Mouse (Mus musculus) liver, embryonic 16.5 days (tissue): ENCODE data around the gene Maml1. TPM values are rescaled to one million over a fixed set of nuclear protein-coding genes. Genes with fewer than 3 reads are reported as not detected.
A peak's percentile ranks its signal among the peaks of the same experiment; 100 is the strongest.

Experiments used
- ATAC-seq: fragments of 200-750 bp; cut with Nextera tagmentation; 2 replicates; pipeline ENCODE4 v1.8.0; 2017; ENCODE audit warnings: low read depth, mild to moderate bottlenecking, moderate number of reproducible peaks, moderate library complexity
- H3K27ac ChIP-seq: fragments of 300-500 bp; sonication (generic); 2 replicates; pipeline ENCODE4 v1.5.1; 2014; ENCODE audit warnings: mild to moderate bottlenecking, low read length
- H3K27me3 ChIP-seq: fragments of 300-500 bp; sonication (generic); 2 replicates; pipeline ENCODE4 v1.6.1; 2014; ENCODE audit warnings: low read depth, low read length, mixed read lengths; ENCODE audit not compliant: control insufficient read depth, insufficient read depth
- H3K36me3 ChIP-seq: fragments of 300-500 bp; sonication (generic); 2 replicates; pipeline ENCODE4 v1.6.1; 2014; ENCODE audit warnings: mild to moderate bottlenecking; ENCODE audit not compliant: control insufficient read depth, insufficient read depth
- H3K4me1 ChIP-seq: fragments of 300-500 bp; sonication (generic); 2 replicates; pipeline ENCODE4 v1.6.1; 2014; ENCODE audit warnings: low read depth, low read length, mixed read lengths; ENCODE audit not compliant: control insufficient read depth
- H3K4me2 ChIP-seq: fragments of 300-500 bp; sonication (generic); 2 replicates; pipeline ENCODE4 v1.6.1; 2014; ENCODE audit warnings: low read depth, low read length, mixed read lengths
- H3K4me3 ChIP-seq: fragments of 300-500 bp; sonication (generic); 2 replicates; pipeline ENCODE4 v1.5.1; 2014; ENCODE audit warnings: low read depth, mild to moderate bottlenecking, low read length
- H3K9ac ChIP-seq: fragments of 300-500 bp; sonication (generic); 2 replicates; pipeline ENCODE4 v1.6.1; 2014; ENCODE audit warnings: low read depth, low read length
- H3K9me3 ChIP-seq: fragments of 300-500 bp; sonication (generic); replicated peaks from 2 replicates; pipeline ENCODE4 v1.6.1; 2016; ENCODE audit warnings: low read length; ENCODE audit not compliant: control insufficient read depth
- WGBS: fragments of 180-500 bp; shearing (Covaris S2); extraction: QIAGEN DNeasy Blood & Tissue Kit; methylation state at CpG from one replicate; pipeline ENCODE4 v1.1.7; 2014; ENCODE audit not compliant: insufficient replicate concordance; 5-methylcytosine and 5-hydroxymethylcytosine counted together
- polyA plus RNA-seq: library from polyadenylated mRNA; unstranded; fragments of >200 nt; fragmentation: Nextera tagmentation; extraction: Ambion mirVana; gene quantifications from 2 replicates; pipeline ENCODE4 v1.2.1, GENCODE M21; 2015

Gene Maml1
- polyA plus RNA-seq, 1 experiment from 2014 or later: 1.3 TPM

DNA sequence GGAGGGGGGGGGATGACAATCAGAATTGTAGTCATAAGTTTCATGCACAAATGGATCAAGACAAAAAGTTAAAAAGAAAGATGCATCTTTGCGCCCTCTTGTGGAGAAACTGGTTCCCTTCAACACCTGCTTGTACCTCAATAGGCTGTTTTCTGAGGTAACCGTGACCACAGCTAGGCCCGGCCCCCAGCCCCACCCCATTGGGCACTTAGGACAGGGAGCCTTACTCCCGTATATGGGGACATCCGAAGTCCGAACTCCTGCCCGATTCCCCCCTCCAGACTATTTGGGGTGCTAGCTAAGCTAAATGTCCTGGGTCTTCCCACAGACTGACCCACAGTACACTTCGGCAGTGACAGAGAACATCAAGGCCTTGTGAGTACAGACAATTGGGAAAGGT is 60.7 kb downstream of the Maml1 start:
- Histone ChIP-seq H3K4me1 (peaks cover 44% of the 10 kb centered on the region), H3K4me3 (no peak overlapping the region), H3K4me2 (peak overlapping the region; percentile 35; the same call in 1 of the 2 replicates), H3K9ac (no peak overlapping the region), H3K36me3 (peaks cover 39% of the 10 kb centered on the region), H3K27ac (no peak overlapping the region), H3K9me3 (no peaks in the 10 kb centered on the region), H3K27me3 (no peaks in the 10 kb centered on the region)
- ATAC-seq: no peak
- WGBS: 28% methylated on average over 8 of the region's 8 CpGs

DNA sequence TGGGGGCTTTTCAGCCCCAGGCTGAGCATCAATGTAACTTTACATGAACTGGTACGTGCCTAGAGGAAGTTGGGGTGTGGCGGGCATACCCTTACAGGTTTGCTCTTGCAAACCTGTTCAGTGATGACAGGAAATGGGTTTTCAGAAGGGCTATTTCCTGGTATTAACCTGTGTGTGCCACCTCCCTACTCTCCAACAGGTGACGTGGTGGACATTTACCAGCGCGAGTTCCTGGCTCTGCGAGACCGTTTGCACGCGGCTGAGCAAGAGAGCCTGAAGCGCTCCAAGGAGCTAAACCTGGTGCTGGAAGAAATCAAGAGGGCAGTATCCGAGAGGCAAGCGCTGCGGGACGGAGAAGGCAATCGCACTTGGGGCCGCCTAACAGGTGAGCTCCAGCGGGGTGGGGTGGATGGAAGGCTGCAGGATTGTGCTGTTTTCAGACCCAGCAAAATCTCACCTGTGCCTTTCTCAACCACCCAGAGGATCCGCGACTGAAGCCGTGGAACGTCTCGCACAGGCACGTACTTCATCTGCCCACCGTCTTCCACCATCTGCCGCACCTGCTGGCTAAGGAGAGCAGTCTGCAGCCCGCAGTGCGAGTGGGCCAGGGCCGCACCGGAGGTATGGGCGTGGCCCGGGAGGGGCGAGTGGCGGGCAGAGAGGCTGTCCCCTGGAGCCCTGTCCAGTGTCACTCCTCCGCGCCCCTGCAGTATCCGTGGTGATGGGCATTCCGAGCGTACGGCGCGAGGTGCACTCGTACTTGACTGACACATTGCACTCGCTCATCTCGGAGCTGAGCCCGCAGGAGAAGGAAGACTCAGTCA is 61.4 kb downstream of the Maml1 start:
- Histone ChIP-seq H3K4me2 (peak overlapping the region; percentile 35; the same call in 1 of the 2 replicates), H3K27ac (no peak overlapping the region), H3K4me1 (peaks cover 44% of the 10 kb centered on the region), H3K9me3 (no peaks in the 10 kb centered on the region), H3K27me3 (no peaks in the 10 kb centered on the region), H3K4me3 (0 out of 2 replicates have a peak overlapping the region, but pooled peaks have one; percentile 15), H3K9ac (no peak overlapping the region), H3K36me3 (peaks cover 39% of the 10 kb centered on the region)
- ATAC-seq: no peak
- 69% methylated on average over 45 of the region's 45 CpGs for WGBS

DNA sequence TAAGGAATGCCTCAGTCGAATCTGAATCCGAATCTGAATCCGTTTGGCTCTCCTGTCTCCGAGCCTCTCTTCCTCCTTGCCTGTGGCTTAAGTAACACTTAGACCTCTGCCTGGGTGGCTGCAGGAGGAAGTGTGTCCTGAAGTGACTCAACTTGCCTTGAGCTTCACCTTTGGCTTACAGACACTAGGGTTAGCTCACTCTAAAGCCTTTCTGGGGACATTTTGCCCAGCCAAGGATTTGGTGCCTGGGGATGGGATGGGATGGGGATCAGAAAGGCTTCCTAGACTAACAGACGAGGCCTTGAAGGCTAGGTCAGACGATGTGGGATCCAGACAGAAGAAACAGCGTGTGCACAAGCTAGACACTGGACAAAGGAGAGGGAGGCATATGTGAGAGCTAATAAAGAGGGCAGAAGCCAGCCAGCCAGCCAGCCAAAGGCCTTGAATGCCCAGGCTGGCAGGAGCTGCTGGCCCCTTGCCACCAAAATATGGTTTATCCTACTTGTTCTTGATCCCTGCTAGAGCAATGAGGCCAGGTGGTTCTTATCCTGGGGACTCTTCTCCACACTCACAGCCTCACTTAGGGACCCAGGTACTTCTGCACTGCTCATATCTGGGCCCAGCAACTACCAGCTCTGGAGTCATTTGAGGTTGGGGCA is 62.7 kb downstream of the Maml1 start:
- H3K27ac ChIP-seq: peak overlapping the region; percentile 38

DNA sequence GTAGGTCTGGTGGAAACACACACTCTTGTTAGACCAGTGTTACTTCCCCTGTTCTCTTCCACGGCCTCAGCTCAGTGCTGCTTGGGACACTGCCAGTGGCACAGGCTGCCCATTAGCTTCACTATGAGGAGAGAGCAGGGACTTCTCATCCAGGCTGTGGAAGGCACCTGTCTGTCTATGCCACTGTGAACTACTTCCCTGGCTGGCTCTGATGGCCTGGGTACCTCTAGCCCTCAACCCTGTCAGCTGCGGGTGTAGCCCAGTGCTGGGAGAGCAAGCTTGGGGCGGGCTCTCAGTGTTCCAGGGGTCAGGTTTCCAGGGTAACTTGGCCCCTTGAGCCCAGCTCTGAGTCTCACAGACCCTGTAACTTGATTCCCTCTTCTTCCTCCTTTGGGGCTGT is 63.3 kb downstream of the Maml1 start:
- 63% methylated on average over 3 of the region's 3 CpGs for WGBS
- Histone ChIP-seq H3K27ac (peak overlapping the region; percentile 43), H3K4me1 (peaks cover 49% of the 10 kb centered on the region), H3K4me3 (no peak overlapping the region), H3K9ac (peak overlapping the region; percentile 22; the same call in 1 of the 2 replicates), H3K36me3 (peaks cover 27% of the 10 kb centered on the region), H3K4me2 (no peak overlapping the region), H3K9me3 (no peaks in the 10 kb centered on the region), H3K27me3 (no peaks in the 10 kb centered on the region)
- no peak for ATAC-seq

More for the DNA sequence above, 62.7 kb downstream of the Maml1 start:
- H3K4me1 ChIP-seq: peaks cover 44% of the 10 kb centered on the region
- H3K4me2 ChIP-seq: no peak overlapping the region
- peaks cover 34% of the 10 kb centered on the region for H3K36me3 ChIP-seq
- H3K4me3 ChIP-seq: no peak overlapping the region
- H3K27me3 ChIP-seq: no peaks in the 10 kb centered on the region
- ATAC-seq: no peak
- 67% methylated on average over 7 of the region's 7 CpGs for WGBS
- no peak overlapping the region for H3K9ac ChIP-seq
- no peaks in the 10 kb centered on the region for H3K9me3 ChIP-seq

DNA sequence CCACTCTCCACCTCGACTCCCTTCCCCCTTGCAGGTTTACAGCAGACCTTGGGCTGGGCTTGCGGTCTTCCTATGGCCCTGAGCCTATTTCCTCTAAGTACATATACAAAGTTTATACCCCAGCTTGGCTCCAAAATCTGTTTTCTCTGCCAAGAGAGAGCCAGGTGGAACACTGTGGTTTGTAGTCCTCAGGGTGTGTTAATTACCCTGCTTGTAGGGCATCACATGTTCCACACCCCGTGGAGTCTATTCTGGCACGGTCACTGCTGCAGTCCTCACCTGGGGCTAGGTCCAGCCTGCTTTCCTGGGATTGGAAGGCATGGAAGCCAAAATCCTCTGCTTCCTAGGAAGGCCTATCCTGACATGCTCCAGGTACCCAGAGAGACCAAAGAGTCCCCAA is 64.4 kb downstream of the Maml1 start:
- no peak overlapping the region for H3K27ac ChIP-seq
- no peaks in the 10 kb centered on the region for H3K9me3 ChIP-seq
- H3K9ac ChIP-seq: no peak overlapping the region
- H3K4me2 ChIP-seq: no peak overlapping the region
- H3K27me3 ChIP-seq: no peaks in the 10 kb centered on the region
- WGBS: 86% methylated on average over 4 of the region's 4 CpGs
- no peak overlapping the region for H3K4me3 ChIP-seq
- peaks cover 58% of the 10 kb centered on the region for H3K4me1 ChIP-seq
- no peak for ATAC-seq
- H3K36me3 ChIP-seq: peaks cover 17% of the 10 kb centered on the region

DNA sequence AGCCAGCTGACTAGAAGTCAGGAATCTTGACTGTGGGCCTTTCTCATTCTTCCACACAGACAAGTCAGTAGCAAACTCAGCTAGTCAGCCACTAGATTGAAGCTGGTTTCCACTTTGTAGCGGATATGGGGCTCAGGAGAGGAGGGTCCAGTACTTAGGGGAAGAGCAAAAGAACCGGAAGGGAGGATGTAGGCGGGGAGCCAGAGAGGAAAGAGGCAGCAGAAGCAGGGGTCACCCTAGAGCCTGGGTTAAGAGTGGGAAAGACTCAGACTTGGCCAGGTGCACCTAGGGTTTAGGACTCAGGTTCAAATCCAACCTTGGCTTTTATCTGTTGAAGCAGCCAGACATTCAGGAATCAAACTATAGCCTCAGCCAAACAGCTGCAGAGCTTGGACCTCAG is 64.9 kb downstream of the Maml1 start:
- Histone ChIP-seq H3K4me3 (peak overlapping the region; percentile 88), H3K4me2 (peak overlapping the region; percentile 80), H3K36me3 (peaks cover 12% of the 10 kb centered on the region), H3K9ac (peak overlapping the region; percentile 97; the same call in 1 of the 2 replicates), H3K27ac (peak overlapping the region; percentile 63), H3K4me1 (peaks cover 59% of the 10 kb centered on the region), H3K9me3 (no peaks in the 10 kb centered on the region), H3K27me3 (no peaks in the 10 kb centered on the region)
- ATAC-seq: no peak
- 69% methylated on average over 3 of the region's 3 CpGs for WGBS

DNA sequence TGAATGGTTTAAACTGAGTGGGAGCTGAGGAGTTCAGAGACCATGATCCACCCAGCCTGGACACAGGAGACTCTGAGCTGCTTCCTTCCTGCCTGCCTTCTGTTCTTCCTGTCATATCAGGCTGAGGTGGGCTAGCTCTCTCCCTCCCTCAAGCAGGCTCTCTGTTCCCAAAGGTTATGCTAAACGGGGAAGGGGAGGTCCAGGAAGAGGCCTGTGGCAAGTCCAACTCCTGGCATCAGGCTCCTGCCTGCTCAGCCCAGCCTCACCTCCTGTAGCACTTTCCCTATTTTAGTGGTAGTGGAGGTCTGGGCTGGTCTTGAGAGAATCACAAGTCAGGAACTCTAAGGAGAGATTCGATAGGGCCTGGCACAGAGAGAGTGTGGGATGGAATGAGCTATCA is 65.7 kb downstream of the Maml1 start:
- Histone ChIP-seq H3K4me3 (peak overlapping the region; percentile 88), H3K27me3 (no peaks in the 10 kb centered on the region), H3K27ac (peak overlapping the region; percentile 98), H3K4me1 (peaks cover 59% of the 10 kb centered on the region), H3K36me3 (peaks cover 6% of the 10 kb centered on the region), H3K4me2 (peak overlapping the region; percentile 80), H3K9ac (peak overlapping the region; percentile 97), H3K9me3 (no peaks in the 10 kb centered on the region)
- no peak for ATAC-seq
- 9% methylated on average over 2 of the region's 2 CpGs for WGBS

DNA sequence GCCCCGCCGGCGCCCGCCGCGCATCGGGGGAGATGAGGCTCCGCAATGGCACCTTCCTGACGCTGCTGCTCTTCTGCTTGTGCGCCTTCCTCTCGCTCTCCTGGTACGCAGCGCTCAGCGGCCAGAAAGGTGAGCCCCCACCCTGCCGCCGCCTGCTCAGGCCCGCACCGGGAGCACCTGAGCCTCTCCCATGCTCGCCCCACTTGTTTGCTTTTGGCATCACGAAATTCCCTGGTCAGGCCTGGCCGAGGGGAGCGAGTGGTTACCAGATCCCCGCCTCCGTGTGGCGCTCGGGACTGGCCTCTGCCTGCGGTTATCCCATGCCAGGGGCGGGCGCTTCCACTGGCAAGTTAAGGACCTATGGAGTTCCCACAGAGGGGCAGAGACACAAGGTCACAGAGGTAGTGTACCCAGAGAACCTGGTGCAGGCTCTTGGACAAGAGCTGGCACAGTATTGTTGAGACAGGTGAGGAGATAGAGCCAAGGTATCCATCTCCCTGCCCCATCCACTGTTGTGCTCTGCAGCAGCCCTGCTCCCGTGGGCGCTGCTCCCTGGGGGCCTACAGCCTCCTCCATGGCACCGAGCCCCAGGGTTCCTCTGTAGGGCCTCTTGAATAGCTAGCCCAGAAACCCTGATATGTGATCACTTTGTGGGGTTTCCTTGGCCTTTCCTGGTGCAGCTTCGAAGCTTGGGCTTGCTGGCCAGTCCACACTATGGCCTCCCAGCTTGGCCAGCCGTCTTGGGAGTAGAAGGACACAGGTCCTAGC is 66.3 kb downstream of the Maml1 start:
- peak; percentile 7 for ATAC-seq
- peak overlapping the region; percentile 97 for H3K9ac ChIP-seq
- H3K4me2 ChIP-seq: peak overlapping the region; percentile 80
- peaks cover 2% of the 10 kb centered on the region; the same call in 1 of the 2 replicates for H3K36me3 ChIP-seq
- H3K9me3 ChIP-seq: no peaks in the 10 kb centered on the region
- under 1% methylated on average over 33 of the region's 34 CpGs for WGBS
- no peaks in the 10 kb centered on the region for H3K27me3 ChIP-seq
- peak overlapping the region; percentile 88 for H3K4me3 ChIP-seq
- H3K4me1 ChIP-seq: peaks cover 56% of the 10 kb centered on the region
- H3K27ac ChIP-seq: peak overlapping the region; percentile 98
